Mouse (Mus musculus): ENCODE measurements around the gene Lrrn4cl.

DNA sequence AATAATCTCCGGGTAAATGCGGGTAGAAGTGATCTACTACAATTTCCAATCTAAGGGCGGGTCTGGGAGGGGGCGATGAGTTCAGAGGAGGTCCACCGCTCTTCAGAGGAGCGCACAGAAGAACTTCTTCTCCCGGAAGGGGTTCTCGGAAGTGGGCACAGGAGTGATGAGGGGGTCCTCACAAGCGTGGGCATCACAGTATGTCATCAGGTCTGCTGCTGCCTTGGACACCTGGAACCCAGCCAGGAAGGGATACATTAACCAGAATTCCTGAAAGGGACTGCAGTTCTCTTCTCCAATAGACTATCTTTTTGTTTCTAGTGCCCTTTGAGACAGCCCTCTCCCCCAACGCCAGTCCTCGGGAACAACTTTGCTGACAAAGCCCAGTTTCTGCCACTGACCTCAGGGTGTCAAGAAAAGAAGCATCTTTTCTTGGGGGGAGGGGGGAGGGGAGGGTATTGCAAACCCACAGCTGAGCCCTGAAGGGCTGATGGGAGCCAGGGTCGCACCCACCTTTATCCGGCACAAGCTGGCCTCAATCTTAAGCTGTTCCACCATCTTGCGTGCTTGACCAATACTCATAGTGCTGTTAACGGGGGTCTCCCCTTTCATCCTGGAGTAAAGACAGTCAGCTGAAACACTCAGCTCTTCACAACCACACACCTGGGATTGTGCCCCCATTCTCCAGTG is 12.4 kb upstream of the Lrrn4cl start:
- TF ChIP-seq POLR2A (IDR thresholded peaks at IDR 0.05; ENCODE audit: low read depth, low read length): no peak
- TF ChIP-seq CTCF (conservative IDR thresholded peaks at IDR 0.05; ENCODE audit: insufficient read depth, insufficient read length, low read depth, low read length): no peak

Data from kidney, adult 2 months (tissue).